Mouse (Mus musculus) layer of hippocampus, adult 6 months (tissue): ENCODE measurements around the gene Lrrc26. TPM values are rescaled to one million over a fixed set of nuclear protein-coding genes. Genes with fewer than 3 reads are reported as not detected.

Experiments
- long read RNA-seq, 2 experiments: library from polyadenylated mRNA; unstranded; transcript quantifications; one replicate each; pipeline ENCODE4 v2.0.0; 2019 to 2020
- polyA plus RNA-seq: library from polyadenylated mRNA; unstranded; fragments of <200 nt; fragmentation: Nextera tagmentation; gene quantifications from 2 replicates; pipeline ENCODE4 v1.2.3, GENCODE M21; 2021

Lrrc26 gene
- polyA plus RNA-seq, result 0.26 and 0.28 TPM in 2 replicates
- long read RNA-seq, experiment 1, result 0 reads
- long read RNA-seq, experiment 2, result 0 reads

DNA sequence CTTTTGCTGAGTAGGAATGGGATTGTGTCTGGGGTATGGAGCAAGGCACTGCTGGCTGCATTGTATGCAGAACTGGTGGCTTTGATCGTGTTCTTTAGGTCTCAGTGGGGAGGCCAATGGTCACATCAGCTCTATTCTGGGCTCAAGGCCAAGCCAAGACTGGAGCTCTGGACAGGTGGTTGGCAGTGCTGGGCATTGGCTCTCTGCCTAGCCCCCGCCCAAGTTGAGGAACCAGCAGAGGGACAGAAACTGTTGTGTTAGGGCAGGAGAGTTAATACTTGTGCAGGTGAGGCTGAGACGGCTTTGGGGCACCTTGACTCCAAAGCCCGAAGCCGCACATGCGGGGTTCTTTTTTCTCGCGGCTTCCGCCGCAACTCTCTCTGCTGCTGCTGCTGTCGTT is at the start of gene Lrrc26:
Gene Lrrc26, plus strand, starts transcription at position 265 of the 400 bp plus-strand sequence.

DNA sequence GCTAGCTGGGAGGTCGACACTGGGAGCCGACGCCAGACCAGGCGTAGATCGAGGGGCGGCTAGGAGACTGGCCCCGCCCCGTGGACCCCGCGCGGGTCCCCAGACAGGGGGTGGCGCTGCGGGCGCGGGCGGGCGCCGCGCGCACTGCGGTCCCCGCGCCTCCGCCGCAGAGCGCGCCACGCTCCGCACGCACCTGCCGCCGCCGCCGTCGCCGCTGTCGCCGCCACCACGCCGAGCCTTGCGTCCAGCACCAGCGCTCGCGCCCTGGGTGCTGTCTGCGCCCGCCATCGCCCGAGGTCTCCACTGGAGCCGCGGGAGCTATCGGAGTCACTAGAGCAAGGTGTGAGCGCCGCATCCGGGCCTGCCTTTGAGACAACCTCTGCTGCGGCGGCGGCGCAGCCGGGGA is 47.6 kb upstream of the Lrrc26 start, which contains the start of the genes Rnf208 and Cysrt1:
Gene Rnf208, plus strand, starts transcription at position 155 of the 406 bp plus-strand sequence.
Gene Cysrt1, minus strand, starts transcription at position 352 of the 406 bp plus-strand sequence.

DNA sequence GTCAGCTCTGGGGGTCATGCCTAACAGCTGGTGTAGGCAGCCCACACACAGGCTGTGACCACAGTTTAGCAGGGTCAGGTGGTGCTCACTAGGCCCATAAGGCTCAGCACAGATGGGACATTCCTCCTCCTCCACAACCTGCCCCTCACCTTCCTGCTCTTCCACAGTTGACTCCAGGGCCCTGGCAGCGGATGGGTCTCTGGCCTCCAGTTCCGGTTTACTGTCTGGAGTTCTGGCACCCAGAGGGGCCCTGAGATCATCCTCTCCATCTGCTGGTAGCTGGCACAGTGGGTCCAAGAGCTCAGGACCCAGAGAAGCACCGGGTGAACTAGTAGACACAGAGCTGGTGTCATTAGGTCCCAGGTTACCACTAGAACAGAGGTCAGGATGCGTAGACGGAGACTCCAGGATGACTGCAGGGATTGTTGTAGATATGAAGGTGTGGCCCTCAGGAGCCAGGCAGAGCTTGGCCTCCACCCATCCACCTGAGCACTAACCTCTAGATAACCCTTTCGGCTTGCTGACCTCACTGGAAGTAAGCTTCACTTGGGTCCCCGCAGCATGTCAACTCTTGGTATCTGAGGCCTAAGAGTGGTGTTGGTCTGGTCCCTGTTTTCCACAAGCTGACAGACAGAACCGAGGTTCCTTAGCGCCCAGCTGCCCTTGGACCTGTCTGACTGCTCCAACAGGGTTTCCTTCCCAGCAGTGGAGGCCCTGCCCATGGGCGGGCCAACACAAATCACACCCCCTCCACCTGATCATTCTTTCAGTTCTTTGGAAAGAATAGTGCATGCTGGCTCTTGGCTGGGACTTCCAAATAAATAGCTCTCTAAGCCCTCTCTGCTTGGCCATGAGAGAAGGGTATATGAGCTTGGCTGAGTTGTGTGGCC is 43.3 kb upstream of the Lrrc26 start, which contains the start of gene AL732309.1:
Gene AL732309.1, minus strand, starts transcription at position 681 of the 890 bp plus-strand sequence.

DNA sequence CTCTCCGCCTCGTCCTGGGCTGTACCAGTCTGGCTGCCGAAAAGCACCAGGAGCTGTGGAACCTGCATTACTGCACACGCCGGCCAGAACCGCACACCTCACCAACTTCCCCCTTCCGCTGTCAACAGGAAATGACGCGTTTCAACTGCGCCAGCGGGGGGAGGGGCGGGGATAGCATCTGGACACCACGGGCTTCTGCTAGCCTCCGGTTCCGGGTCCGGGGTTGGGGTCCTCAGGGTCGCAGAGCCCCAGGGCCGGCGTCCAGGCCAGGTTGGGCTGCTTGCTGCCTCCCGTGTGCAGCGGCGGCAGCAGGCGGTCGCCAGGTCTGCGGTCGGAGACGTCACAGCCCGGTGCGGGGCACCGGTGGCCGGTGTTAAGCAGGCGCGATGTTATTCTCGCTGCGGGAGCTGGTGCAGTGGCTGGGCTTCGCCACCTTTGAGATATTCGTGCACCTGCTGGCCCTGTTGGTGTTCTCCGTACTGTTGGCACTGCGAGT is 34.4 kb upstream of the Lrrc26 start, which contains the start of gene Tmem203:
Gene Tmem203, plus strand, starts transcription at position 156 of the 496 bp plus-strand sequence.

DNA sequence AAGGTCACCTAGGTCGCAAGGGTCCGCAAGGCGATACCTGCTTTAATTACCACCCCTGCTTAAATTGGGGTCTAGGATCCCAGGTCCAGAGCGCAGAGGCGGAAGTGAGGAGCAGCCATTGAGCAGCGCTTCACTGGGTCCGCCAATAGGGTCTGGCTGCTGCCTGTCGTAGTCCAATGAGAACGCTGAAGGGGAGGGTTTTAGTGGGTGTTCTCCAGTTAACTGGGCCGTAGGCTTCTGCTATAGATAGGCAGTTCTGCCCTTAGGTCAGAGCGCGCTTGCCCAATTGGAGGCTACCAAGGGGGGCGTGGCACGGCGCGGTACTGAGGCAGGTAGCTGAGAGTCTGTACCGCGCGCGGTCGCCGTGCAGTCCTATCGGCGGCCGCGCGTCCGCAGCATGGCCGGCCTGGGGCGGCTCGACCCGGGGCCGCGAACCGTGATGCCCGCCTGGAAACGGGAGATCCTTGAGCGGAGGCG is 27.4 kb upstream of the Lrrc26 start, which contains the start of gene Tprn:
Gene Tprn, plus strand, starts transcription at position 328 of the 477 bp plus-strand sequence.

DNA sequence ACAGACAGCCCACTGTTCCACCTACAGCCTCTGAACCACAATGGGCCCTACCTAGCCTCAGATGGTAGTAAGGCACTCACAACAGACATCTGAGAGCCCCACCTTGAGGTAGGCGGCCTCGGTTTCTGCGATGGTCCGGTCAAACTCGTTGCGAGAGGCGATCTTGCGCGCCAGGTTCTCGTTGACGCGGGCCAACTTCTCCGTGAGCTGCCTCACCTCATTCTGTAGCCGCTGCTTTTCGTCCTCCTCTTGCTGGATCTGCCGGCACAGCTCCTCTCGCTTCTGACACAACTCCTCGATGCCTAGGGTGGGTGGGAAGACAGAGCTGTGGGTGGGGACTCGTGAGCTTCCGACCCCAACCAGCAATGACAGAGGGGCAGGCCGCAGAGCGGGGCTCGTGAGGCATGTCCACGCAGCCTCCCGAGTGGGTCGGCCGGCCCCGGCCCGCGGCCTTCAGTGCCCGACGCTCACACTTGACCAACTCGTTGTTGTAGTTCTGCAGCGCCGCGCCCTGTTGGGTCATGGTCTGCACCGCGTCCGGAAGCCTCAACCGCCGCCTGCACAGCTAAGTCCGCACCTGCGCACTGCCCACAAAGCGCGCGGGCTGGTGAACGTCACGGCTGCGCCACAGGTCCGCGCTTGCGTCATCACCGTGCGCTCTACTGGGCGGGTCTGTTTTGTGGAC is 17.7 kb upstream of the Lrrc26 start, which contains the start of the genes Ssna1 and Anapc2:
Gene Ssna1, minus strand, starts transcription at position 612 of the 685 bp plus-strand sequence.
Gene Anapc2, plus strand, starts transcription at position 652 of the 685 bp plus-strand sequence.

DNA sequence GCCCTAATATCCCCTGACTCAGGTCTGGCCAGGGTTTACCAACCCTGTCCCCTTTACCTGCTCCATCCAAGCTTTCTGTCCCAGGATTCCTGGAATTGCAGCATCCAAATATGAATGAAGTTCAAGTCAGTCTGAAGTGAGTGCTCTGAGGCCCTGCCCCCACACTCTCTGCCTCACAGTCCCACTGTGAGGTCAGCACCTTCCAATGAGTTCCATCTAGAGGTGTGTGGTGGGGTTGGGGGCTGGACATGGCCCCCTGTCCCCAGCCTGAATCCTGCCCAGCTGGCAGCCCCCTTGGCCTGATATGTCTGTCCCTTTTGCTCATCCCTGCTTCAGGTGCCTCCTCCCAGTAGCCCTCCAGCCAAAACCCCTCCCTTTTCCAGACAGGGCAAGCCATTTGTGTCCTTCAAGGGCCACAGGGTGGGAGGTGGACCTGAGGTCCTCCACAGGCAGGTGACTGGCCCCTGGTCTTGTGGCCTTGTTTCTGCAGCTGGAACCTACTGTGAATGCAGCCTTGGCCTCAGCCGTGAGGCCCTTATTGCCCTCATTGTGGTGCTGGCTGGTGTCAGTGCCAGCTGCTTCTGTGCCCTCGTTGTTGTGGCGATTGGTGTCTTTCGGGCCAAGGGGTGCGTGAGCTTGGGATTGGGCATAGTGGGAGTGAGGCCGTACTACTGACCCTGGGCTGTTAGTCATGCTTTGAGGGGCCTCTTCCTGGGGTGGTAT is 1.6 kb upstream of the Lrrc26 start, which contains the start of gene Tmem210:
Gene Tmem210, plus strand, starts transcription at position 219 of the 723 bp plus-strand sequence.

DNA sequence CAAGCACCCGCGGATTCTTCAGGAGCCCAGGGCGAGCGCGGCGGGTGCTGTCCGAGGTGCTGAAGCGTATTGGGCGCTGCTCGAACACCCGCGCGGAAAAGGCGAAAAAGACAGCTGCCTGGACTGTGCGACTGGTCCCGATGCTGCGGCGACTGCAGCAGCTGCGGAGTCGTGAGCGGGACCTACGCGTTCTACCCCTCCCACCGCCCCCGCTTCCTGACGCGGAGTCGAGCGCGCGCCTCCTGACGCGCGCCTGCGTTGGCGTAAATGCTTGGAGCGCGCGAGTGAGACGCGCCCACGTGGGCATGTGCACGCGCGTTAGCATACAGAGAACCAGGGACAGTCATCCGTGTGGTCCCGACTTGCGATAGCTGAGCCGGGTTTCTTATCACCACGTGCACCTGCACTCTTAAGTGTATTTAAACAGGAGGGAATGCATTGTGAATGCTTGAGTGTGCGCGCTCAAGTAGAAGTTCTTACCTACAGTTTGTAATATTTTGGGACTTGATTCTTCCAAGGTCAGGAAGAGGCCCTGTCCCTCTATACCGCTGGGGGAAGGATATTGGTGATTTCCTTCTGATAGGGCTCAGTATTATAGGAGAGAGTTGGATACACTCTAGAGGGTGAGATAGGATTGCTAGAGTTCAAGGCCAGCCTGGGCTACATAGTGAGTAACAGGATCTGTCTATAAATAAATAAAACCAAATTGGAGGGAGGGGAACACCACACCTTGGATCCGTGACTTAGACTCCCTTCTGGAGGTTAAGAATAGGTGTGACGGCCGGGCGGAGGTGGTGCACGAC is 29.5 kb downstream of the Lrrc26 start, which contains the start of gene Grin1:
Gene Grin1, minus strand, starts transcription at position 217 of the 803 bp plus-strand sequence.

DNA sequence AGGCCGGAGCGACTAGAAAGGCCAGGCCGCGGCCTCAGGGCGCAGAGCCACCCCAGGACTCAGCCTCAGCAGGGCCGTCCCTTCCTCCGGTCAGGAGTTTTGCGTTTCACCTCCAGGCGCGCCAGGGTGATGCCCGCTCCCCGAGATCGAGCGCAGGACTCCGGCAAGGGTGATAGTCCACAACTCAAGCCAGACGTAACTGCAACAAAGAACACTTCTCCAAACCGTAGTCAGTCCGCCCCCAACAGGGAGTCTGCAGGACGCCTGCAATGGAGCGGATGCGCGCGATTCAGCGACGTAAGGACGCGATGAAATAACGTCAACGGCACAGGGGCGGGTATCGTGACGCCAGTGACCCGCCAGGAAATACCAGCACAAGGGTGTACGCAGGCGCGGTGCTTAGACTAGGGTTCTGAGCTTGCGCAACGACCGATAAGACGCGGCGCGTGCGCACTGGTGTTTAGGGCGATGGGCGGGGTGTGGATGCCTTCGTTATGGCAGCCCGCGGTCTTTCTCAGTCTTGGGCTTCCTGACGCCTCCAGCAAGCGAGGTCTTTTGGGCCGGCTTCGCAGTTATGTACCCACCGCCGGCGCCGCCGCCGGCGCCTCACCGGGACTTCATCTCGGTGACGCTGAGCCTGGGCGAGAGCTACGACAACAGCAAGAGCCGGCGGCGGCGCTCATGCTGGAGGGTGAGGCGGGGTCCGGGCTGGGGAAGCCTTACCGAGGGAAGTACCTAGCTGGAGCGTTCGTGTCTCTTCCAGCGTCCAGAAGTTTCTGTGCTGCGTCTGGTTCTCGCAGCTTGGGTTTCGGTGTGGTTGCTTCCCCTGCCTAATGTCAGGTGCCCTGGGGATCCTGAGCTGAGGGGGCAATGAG is 42.8 kb downstream of the Lrrc26 start, which contains the start of gene Man1b1:
Gene Man1b1, plus strand, starts transcription at position 53 of the 875 bp plus-strand sequence.

Other genes starting within 250 kb of the Lrrc26 start
- 596 and 716 TPM in 2 replicates for gene Nsmf, start 235.6 kb upstream of the Lrrc26 start, polyA plus RNA-seq
- not detected in 2 replicates for gene Entpd8, start 209.6 kb upstream of the Lrrc26 start, polyA plus RNA-seq
- gene Noxa1, start 194.8 kb upstream of the Lrrc26 start, polyA plus RNA-seq, result not detected in 2 replicates
- gene Nrarp, start 109.2 kb upstream of the Lrrc26 start, polyA plus RNA-seq, result 3.4 and 5.2 TPM in 2 replicates
- gene Tor4a, start 93.0 kb upstream of the Lrrc26 start, polyA plus RNA-seq, result 2.4 and 3.3 TPM in 2 replicates
- gene Nelfb, start 78.4 kb upstream of the Lrrc26 start, polyA plus RNA-seq, result 32.7 and 34.5 TPM in 2 replicates
- gene Stpg3, start 75.3 kb upstream of the Lrrc26 start, polyA plus RNA-seq, result not detected in 2 replicates
- 12.9 and 15.7 TPM in 2 replicates for gene Fam166a, start 71.2 kb upstream of the Lrrc26 start, polyA plus RNA-seq
- 531 and 583 TPM in 2 replicates for gene Tubb4b, start 65.2 kb upstream of the Lrrc26 start, polyA plus RNA-seq
- gene Slc34a3, start 55.6 kb upstream of the Lrrc26 start, polyA plus RNA-seq, result 0.45 TPM in 2 replicates
- not detected in 2 replicates for gene Rnf224, start 53.1 kb upstream of the Lrrc26 start, polyA plus RNA-seq
- gene Rnf208, start 47.7 kb upstream of the Lrrc26 start, polyA plus RNA-seq, result 52.0 and 62.6 TPM in 2 replicates
- not detected in 2 replicates for gene Cysrt1, start 47.5 kb upstream of the Lrrc26 start, polyA plus RNA-seq
- 0.79 and 1.6 TPM in 2 replicates for gene AL732309.1, start 43.1 kb upstream of the Lrrc26 start, polyA plus RNA-seq
- 30.8 and 34.2 TPM in 2 replicates for gene Tmem203, start 34.5 kb upstream of the Lrrc26 start, polyA plus RNA-seq
- 12.5 and 13.7 TPM in 2 replicates for gene Tprn, start 27.3 kb upstream of the Lrrc26 start, polyA plus RNA-seq
- 76.5 and 79.6 TPM in 2 replicates for gene Ssna1, start 17.5 kb upstream of the Lrrc26 start, polyA plus RNA-seq
- 32.4 and 34.4 TPM in 2 replicates for gene Anapc2, start 17.4 kb upstream of the Lrrc26 start, polyA plus RNA-seq
- gene Tmem210, start 1.8 kb upstream of the Lrrc26 start, polyA plus RNA-seq, result not detected in 2 replicates
- gene Grin1, start 29.3 kb downstream of the Lrrc26 start, polyA plus RNA-seq, result 101 and 125 TPM in 2 replicates
- gene Man1b1, start 42.4 kb downstream of the Lrrc26 start, polyA plus RNA-seq, result 13.0 and 18.8 TPM in 2 replicates
- 17.5 and 27.1 TPM in 2 replicates for gene Dpp7, start 66.4 kb downstream of the Lrrc26 start, polyA plus RNA-seq
- 26.0 and 26.4 TPM in 2 replicates for gene Uap1l1, start 75.8 kb downstream of the Lrrc26 start, polyA plus RNA-seq
- gene Sapcd2, start 82.4 kb downstream of the Lrrc26 start, polyA plus RNA-seq, result 2.3 and 2.4 TPM in 2 replicates
- 21.4 and 46.8 TPM in 2 replicates for gene Entpd2, start 106.0 kb downstream of the Lrrc26 start, polyA plus RNA-seq
- gene Npdc1, start 109.4 kb downstream of the Lrrc26 start, polyA plus RNA-seq, result 292 and 359 TPM in 2 replicates
- 0.06 and 0.20 TPM in 2 replicates for gene Fut7, start 133.4 kb downstream of the Lrrc26 start, polyA plus RNA-seq
- gene Abca2, start 138.8 kb downstream of the Lrrc26 start, polyA plus RNA-seq, result 33.0 and 34.1 TPM in 2 replicates
- 0.70 and 9.1 TPM in 2 replicates for gene Clic3, start 166.9 kb downstream of the Lrrc26 start, polyA plus RNA-seq
- gene Paxx, start 171.2 kb downstream of the Lrrc26 start, polyA plus RNA-seq, result 111 and 116 TPM in 2 replicates
- 2,394 and 5,724 TPM in 2 replicates for gene Ptgds, start 180.1 kb downstream of the Lrrc26 start, polyA plus RNA-seq
- not detected in 2 replicates for gene Lcn12, start 204.0 kb downstream of the Lrrc26 start, polyA plus RNA-seq
- gene Fbxw5, start 210.8 kb downstream of the Lrrc26 start, polyA plus RNA-seq, result 124 and 134 TPM in 2 replicates
- gene C8g, start 211.8 kb downstream of the Lrrc26 start, polyA plus RNA-seq, result 1.8 and 2.0 TPM in 2 replicates